Mouse (Mus musculus): ENCODE data around the gene Atcay. TPM values are rescaled to one million over a fixed set of nuclear protein-coding genes. Genes with fewer than 3 reads are reported as not detected.

The Atcay gene
- polyA plus RNA-seq (2014; fragmentation: Illumina TruSeq; extraction: RNeasy Lipid Tissue Mini Kit (QIAGEN cat#74804); ENCODE audit: low read depth, low replicate concordance) = not detected

DNA sequence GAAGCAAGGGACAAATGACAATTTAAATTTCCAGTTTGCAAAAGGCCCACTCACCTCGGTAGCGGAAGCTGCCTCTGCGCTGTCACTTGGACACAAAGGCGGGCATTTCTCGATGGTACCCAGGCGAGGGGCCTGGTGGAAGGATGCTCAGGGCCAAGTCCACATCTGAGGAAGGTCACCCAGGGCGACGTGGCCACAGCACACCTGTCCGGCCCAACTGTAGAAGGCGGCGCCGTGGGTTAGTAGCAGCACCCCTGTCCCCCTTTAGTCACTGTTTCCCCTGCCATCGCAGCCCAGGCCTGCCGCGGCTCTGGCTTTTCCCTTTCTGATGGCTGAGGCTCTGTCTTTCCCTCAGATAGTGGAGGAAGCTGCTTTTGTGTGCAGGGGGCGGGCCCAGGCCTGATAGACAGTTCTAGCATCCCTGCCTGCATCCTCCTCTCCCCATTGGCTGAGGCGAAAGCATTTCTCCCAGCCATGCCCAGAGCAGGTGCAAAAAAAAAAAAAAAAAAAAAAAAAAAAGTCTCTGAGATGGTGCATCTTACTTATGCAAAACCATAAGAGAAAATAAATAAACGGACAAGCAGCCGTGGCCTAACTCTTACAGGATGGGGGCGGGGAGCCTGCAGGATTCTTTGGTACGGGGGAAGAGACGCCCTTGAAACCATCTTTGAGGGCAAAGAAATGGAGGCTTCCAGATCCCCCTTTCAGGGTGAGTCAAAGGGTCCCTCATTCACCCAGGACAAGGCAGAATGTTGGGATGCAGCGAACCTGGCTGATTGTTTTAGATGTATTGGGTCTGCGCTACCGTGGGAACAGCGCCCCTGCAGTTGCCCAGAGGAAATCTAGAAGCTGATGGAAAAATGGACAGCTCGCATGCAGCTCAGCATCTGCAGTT, at the start of gene Atcay:
Atcay (minus strand) TSS at position 396 of the 895 bp plus-strand sequence.

DNA sequence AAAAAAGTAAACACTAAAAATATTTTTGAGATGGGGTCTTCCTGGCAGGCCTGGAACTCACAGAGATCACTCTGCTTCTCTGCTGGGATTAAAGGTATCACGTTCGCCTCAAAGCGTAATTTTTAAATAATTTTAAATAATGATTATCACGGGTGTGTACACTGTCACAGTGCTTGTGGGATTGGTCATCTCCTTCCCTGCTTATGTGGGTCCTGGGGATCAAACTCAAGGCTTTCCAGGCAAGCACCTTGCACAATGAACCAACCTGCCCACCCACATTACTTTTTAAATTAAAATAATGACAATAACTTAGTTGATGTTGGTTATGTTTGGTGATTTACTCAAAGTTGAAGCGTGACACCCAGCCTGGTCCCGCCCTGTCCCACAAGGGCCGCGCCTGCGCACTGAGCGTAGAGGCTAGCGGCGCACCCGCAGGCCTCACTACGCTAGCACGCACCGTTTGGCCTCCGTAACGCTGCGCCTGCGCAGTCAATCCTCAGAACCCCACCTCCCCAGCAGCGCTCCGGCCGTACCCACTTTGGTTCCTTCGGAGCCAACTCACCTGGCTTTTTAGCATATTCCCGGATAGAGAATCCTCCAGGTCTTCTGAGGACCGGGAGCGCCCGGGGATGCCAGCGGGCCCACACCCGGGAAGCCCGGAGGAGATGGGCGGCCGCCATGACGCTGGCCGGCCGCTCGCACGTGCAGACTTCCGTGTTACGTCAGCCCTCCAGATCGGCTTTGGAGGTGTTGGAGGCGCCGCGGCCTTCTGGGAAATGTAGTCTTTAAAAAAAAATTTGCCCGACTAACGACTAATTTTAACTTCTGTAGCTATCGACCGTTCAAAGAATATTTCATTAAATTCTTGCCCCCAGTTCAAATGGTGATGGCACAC, 35.8 kb upstream of the Atcay start, which contains the start of the genes Mrpl54 and Apba3:
Mrpl54 (minus strand) TSS at position 724 of the 895 bp plus-strand sequence.
Apba3 (plus strand) TSS at position 750 of the 895 bp plus-strand sequence.

DNA sequence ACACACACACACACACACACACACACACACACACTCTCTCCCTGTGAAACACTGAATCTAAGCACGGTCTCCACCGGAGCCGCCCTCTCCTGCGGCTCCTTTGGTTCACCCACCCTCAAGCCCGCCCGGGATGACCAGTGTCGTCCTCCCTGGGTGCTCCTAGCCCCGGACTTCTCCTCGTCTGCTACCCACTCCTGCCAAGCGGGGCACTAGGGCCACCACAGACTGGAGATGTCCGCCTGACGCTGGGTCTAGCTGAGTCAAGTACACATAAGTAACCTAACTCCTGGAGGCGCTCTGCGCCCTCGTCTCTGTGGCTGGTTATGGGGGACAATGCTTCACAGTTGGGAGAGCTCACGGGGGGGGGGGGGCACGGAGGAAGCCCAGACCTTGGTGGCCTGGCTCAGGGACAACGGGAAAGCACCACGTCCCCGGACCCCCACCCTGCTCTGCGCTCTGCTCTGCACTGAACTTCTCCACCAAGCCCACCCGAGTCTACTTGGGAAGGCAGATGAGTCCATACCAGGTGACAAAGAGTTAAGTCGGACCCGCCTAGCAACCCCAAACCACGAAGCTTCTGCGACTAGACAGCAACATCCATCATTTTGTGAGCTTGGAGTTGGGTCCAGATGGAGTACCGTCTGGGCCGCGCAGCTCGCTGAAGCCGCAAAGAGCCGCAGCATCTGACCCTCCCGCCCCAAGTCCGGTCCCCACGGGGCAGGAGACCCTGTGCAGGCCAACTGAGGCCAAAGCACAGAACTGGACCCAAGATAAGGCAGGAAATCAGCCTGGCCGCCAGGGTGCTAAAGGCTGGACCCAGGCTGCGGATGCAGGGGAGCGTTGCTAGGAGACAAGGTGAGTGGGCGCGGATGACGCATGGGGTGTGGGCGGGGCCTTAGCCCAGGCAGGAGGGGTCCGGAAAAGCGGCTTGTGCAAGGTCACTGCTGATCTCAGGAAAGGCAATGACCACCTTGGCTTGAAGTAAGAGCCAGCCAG, 22.1 kb upstream of the Atcay start, which contains the start of gene Matk:
Matk (plus strand) TSS at position 512 of the 996 bp plus-strand sequence.

DNA sequence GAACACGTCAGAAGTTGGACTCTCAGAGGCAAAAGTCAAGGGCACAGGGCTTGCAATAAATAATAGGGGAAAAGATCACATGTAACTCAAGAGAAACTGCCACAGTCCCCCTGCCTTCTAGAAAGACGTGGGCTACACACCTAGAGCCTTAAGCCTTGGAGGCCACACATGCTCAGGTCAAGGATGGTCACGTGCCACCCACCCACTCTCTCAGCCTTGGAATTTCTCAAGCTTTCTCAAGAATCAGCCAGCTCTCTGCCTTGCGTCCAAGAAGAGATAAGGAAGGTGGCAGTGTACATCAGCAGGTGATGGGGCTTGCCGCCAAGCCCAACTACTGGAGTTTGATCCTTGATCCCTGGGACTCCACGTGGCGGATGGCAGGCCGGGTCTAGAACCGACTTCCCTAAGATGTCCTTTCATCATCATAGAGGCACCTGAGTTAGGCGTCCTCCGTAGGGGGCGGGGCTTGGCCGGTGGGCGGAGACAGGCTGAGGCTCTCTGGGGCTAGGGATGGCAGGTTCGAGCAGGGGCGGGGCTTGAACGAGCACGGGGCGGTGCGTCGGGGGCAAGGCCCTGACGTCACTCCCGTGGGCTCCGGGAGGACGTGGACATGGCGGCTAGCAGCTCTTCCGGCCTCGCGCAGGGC, 2.1 kb upstream of the Atcay start, which contains the start of gene Zfr2:
Zfr2 (plus strand) TSS at position 576 of the 646 bp plus-strand sequence.

DNA sequence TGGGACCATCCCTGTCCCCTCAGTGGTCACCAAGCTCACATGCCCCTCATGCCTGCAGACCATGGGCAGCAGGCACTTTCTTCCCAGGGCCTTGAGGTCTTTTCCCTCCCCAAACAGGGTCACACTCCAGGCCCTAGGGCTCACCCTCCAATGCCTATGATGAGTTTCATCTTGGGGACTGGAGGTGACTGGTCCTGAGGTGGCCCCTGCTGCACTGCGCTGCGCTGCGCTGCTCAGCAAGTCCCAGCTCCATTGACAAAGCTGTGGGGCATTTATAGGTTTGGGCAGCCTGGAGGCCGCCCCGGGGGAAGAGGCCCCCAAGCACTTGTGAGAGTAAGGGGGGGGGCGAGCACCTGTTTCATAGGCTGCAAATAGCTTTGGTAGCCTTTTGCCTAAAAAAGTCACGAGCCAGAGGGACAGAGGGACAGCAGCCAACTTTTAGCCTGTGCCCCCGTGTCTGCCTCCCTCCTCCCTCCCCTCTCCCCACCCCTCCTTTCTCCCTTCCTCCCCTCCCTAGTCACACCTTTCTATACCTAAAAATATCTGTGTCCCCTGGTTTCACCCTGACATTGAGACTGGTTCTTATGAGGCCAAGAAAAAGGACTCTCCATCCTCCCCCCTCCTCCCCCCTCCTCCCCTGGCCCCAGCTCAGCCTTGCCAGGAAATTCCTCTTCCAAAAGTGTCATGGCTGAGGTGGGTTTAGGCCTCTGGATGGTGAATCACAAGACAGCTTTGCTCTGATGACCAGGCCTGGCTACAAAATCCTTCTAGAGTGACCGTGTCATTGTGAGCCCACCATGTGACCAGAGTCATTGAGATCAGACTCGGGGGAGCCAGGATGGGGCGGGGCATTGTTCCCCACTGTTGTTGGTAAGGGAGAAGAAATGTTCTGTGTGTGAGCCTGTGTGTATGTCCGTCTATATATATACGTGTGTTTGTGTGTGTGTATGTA, 28.6 kb downstream of the Atcay start, which contains the start of gene Nmrk2:
Nmrk2 (minus strand) TSS at position 245 of the 952 bp plus-strand sequence.

DNA sequence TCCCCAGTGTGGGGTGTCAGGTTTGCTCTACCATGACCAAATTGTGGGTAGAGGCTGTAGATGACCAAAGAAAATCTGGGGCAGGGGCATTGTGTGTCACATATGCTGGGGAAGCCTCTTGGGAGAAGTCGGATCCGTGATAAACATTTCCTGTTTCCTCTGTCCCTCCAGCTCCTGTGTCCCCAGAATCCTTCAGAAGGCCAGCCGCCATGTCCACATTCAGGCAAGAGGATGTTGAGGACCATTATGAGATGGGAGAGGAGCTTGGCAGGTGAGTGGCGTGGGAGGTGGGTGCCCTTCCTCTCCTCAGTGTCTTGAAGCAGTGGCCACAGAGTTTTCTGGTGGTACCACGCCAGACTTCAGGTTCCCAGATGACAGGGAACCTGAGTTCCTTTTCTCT, 46.8 kb downstream of the Atcay start, which contains the start of gene 4930442H23Rik:
4930442H23Rik (minus strand) TSS at position 45 of the 400 bp plus-strand sequence.

DNA sequence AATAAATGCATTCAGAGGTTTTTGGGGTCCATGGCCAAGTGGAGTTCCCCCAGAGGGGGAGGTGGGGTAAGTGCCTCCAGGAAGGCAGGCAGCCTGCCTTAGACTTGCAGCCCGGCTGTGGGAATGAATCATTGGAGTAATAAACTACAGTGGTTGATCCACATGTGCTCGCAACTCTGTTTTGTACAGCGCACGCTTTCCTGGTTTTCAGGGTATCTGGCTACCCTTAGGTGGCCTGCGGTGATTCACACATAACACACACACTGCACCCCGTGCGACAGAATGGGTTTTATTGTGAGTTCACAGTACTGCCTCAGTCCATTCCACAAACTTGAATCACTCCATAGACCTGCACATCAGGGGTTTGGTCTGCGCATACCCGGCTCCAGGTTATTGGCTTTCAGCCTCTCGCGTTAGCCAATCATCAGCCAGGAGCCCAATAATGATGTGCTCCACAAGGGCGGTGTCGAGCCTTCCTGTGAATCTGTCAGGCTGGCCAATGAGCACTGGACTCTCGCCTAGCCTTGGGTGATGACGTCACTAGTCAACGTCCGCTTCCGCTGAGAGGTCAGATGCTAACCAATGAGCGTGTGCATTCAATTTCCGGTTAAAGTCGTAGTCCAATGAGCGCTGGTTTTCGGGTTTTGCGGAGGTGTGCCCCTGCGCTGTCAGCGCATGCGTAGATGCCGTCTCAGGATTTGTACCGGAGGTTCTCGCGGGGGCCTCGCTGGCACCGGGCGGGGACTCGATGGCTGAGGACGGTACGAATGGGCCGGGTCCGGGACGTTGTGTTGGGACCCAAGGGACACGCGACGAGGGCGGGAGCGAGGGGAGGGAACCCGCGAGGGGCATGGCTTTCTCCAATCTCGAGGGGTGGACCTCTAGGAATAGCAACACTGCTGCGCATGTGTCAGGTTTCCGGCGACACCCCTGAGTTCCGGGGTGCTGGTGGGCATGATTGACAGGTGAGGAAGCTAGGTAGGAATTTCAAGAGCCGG, 48.0 kb downstream of the Atcay start, which contains the start of gene Dapk3:
Dapk3 (plus strand) TSS at position 670 of the 998 bp plus-strand sequence.

DNA sequence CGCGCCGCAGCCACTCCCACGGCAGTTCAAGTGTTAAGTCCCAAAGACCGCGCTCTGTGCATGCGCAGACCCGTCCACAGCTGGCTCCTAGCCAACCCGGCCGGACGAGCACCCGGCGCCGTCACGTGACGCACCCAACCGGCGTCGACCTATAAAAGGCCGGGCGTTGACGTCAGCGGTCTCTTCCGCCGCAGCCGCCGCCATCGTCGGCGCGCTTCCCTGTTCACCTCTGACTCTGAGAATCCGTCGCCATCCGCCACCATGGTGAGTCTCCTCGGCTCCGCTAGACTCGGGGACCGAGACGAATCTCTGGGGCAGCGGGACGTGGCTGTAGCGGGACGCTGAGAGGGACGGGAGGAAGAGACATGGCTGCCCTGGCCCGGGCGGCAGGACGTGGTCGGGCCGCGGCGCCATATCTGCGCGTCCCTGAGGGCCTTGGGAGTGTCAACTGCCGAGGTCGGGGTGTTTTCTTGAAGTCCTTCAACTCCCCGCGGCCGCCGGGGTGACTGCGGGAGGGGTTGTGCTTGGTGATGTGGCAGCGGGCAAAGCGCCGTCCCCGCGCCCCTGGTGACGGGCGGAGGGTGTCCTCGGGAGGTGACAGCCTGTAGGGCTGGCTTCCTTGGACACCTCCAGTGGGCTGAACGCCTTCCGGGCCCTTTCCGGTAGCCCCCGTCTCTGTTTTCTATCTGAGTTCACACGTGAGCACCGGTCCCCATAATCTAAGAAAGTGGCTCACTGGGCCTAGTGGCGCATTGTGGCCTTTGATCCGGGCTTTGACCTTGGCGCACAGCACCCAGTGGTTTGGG, 54.0 kb downstream of the Atcay start, which contains the start of gene Eef2:
Eef2 (plus strand) TSS at position 166 of the 806 bp plus-strand sequence.

DNA sequence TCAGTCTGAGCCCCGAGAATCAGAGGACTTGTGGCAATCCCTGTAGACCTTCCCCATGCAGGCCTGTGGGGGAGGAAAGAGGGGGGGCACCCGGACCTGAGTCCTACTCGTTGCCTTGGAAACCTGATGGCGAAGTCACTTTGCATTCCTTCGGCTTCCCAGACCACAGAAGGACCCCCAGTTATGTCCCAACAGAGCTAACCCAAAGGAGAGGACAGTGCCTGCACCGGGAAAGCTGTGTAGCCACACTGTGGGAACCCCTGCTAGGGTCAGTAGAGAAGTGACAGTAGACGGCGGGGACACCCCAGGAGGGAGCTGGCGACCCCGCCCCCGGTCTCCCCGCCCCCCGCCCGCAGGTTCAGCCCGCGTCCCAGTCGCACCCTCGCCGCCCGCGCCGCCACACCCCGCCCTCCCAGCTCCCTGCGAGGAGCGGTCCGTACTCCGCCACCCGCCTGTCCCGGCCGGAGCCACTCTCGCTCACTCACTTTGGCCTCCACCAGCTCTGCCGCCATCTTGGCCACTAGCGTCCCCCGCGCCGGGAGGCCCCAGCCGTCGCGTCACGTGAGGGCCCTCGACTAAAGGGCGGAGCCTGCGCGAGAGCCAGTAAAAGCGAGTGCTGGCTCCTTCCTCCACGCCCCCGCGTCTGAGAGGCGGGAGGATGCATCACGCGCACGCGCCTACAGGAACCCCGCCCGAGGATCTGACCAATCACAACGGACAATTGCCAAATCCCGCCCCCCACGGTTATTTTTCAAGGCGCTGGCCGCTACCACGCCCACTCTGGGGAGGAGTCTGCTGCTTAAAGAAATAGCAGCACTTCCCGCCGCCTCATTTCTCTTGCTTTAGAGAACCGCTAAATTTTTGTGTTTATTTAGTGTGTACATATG, 63.2 kb downstream of the Atcay start, which contains the start of gene Pias4:
Pias4 (minus strand) TSS at position 724 of the 887 bp plus-strand sequence.

Other genes starting within 250 kb of the Atcay start
- gene Gng7, start 215.9 kb downstream of the Atcay start, polyA plus RNA-seq (2014; fragmentation: Illumina TruSeq; extraction: RNeasy Lipid Tissue Mini Kit (QIAGEN cat#74804); ENCODE audit: low read depth, low replicate concordance) = 0.21 TPM
- not detected for gene Diras1, start 205.2 kb downstream of the Atcay start, polyA plus RNA-seq (2014; fragmentation: Illumina TruSeq; extraction: RNeasy Lipid Tissue Mini Kit (QIAGEN cat#74804); ENCODE audit: low read depth, low replicate concordance)
- 0.29 TPM for gene Slc39a3, start 193.4 kb downstream of the Atcay start, polyA plus RNA-seq (2014; fragmentation: Illumina TruSeq; extraction: RNeasy Lipid Tissue Mini Kit (QIAGEN cat#74804); ENCODE audit: low read depth, low replicate concordance)
- 2.6 TPM for gene Sgta, start 170.7 kb downstream of the Atcay start, polyA plus RNA-seq (2014; fragmentation: Illumina TruSeq; extraction: RNeasy Lipid Tissue Mini Kit (QIAGEN cat#74804); ENCODE audit: low read depth, low replicate concordance)
- gene Thop1, start 160.8 kb downstream of the Atcay start, polyA plus RNA-seq (2014; fragmentation: Illumina TruSeq; extraction: RNeasy Lipid Tissue Mini Kit (QIAGEN cat#74804); ENCODE audit: low read depth, low replicate concordance) = 0.37 TPM
- 52.3 TPM for gene Creb3l3, start 132.0 kb downstream of the Atcay start, polyA plus RNA-seq (2014; fragmentation: Illumina TruSeq; extraction: RNeasy Lipid Tissue Mini Kit (QIAGEN cat#74804); ENCODE audit: low read depth, low replicate concordance)
- 3.6 TPM for gene Map2k2, start 124.9 kb downstream of the Atcay start, polyA plus RNA-seq (2014; fragmentation: Illumina TruSeq; extraction: RNeasy Lipid Tissue Mini Kit (QIAGEN cat#74804); ENCODE audit: low read depth, low replicate concordance)
- gene Zbtb7a, start 95.6 kb downstream of the Atcay start, polyA plus RNA-seq (2014; fragmentation: Illumina TruSeq; extraction: RNeasy Lipid Tissue Mini Kit (QIAGEN cat#74804); ENCODE audit: low read depth, low replicate concordance) = 6.0 TPM
- 0.61 TPM for gene Pias4, start 62.9 kb downstream of the Atcay start, polyA plus RNA-seq (2014; fragmentation: Illumina TruSeq; extraction: RNeasy Lipid Tissue Mini Kit (QIAGEN cat#74804); ENCODE audit: low read depth, low replicate concordance)
- 34.4 TPM for gene Eef2, start 54.2 kb downstream of the Atcay start, polyA plus RNA-seq (2014; fragmentation: Illumina TruSeq; extraction: RNeasy Lipid Tissue Mini Kit (QIAGEN cat#74804); ENCODE audit: low read depth, low replicate concordance)
- not detected for gene Dapk3, start 47.8 kb downstream of the Atcay start, polyA plus RNA-seq (2014; fragmentation: Illumina TruSeq; extraction: RNeasy Lipid Tissue Mini Kit (QIAGEN cat#74804); ENCODE audit: low read depth, low replicate concordance)
- gene 4930442H23Rik, start 47.0 kb downstream of the Atcay start, polyA plus RNA-seq (2014; fragmentation: Illumina TruSeq; extraction: RNeasy Lipid Tissue Mini Kit (QIAGEN cat#74804); ENCODE audit: low read depth, low replicate concordance) = not detected
- not detected for gene Nmrk2, start 28.8 kb downstream of the Atcay start, polyA plus RNA-seq (2014; fragmentation: Illumina TruSeq; extraction: RNeasy Lipid Tissue Mini Kit (QIAGEN cat#74804); ENCODE audit: low read depth, low replicate concordance)
- gene Zfr2, start 2.3 kb upstream of the Atcay start, polyA plus RNA-seq (2014; fragmentation: Illumina TruSeq; extraction: RNeasy Lipid Tissue Mini Kit (QIAGEN cat#74804); ENCODE audit: low read depth, low replicate concordance) = not detected
- gene Matk, start 22.1 kb upstream of the Atcay start, polyA plus RNA-seq (2014; fragmentation: Illumina TruSeq; extraction: RNeasy Lipid Tissue Mini Kit (QIAGEN cat#74804); ENCODE audit: low read depth, low replicate concordance) = not detected
- gene Mrpl54, start 36.1 kb upstream of the Atcay start, polyA plus RNA-seq (2014; fragmentation: Illumina TruSeq; extraction: RNeasy Lipid Tissue Mini Kit (QIAGEN cat#74804); ENCODE audit: low read depth, low replicate concordance) = 4.6 TPM
- gene Apba3, start 36.1 kb upstream of the Atcay start, polyA plus RNA-seq (2014; fragmentation: Illumina TruSeq; extraction: RNeasy Lipid Tissue Mini Kit (QIAGEN cat#74804); ENCODE audit: low read depth, low replicate concordance) = 1.1 TPM
- 1.4 TPM for gene Tjp3, start 60.7 kb upstream of the Atcay start, polyA plus RNA-seq (2014; fragmentation: Illumina TruSeq; extraction: RNeasy Lipid Tissue Mini Kit (QIAGEN cat#74804); ENCODE audit: low read depth, low replicate concordance)
- 1.0 TPM for gene Pip5k1c, start 62.1 kb upstream of the Atcay start, polyA plus RNA-seq (2014; fragmentation: Illumina TruSeq; extraction: RNeasy Lipid Tissue Mini Kit (QIAGEN cat#74804); ENCODE audit: low read depth, low replicate concordance)
- 0.24 TPM for gene Cactin, start 90.3 kb upstream of the Atcay start, polyA plus RNA-seq (2014; fragmentation: Illumina TruSeq; extraction: RNeasy Lipid Tissue Mini Kit (QIAGEN cat#74804); ENCODE audit: low read depth, low replicate concordance)
- gene Tbxa2r, start 97.9 kb upstream of the Atcay start, polyA plus RNA-seq (2014; fragmentation: Illumina TruSeq; extraction: RNeasy Lipid Tissue Mini Kit (QIAGEN cat#74804); ENCODE audit: low read depth, low replicate concordance) = not detected
- gene Gipc3, start 112.4 kb upstream of the Atcay start, polyA plus RNA-seq (2014; fragmentation: Illumina TruSeq; extraction: RNeasy Lipid Tissue Mini Kit (QIAGEN cat#74804); ENCODE audit: low read depth, low replicate concordance) = not detected
- 4.2 TPM for gene Hmg20b, start 119.6 kb upstream of the Atcay start, polyA plus RNA-seq (2014; fragmentation: Illumina TruSeq; extraction: RNeasy Lipid Tissue Mini Kit (QIAGEN cat#74804); ENCODE audit: low read depth, low replicate concordance)
- 0.24 TPM for gene Mfsd12, start 126.7 kb upstream of the Atcay start, polyA plus RNA-seq (2014; fragmentation: Illumina TruSeq; extraction: RNeasy Lipid Tissue Mini Kit (QIAGEN cat#74804); ENCODE audit: low read depth, low replicate concordance)
- gene 4930404N11Rik, start 135.0 kb upstream of the Atcay start, polyA plus RNA-seq (2014; fragmentation: Illumina TruSeq; extraction: RNeasy Lipid Tissue Mini Kit (QIAGEN cat#74804); ENCODE audit: low read depth, low replicate concordance) = not detected
- 0.34 TPM for gene Fzr1, start 147.7 kb upstream of the Atcay start, polyA plus RNA-seq (2014; fragmentation: Illumina TruSeq; extraction: RNeasy Lipid Tissue Mini Kit (QIAGEN cat#74804); ENCODE audit: low read depth, low replicate concordance)
- not detected for gene Dohh, start 153.6 kb upstream of the Atcay start, polyA plus RNA-seq (2014; fragmentation: Illumina TruSeq; extraction: RNeasy Lipid Tissue Mini Kit (QIAGEN cat#74804); ENCODE audit: low read depth, low replicate concordance)
- not detected for gene Gm48551, start 153.6 kb upstream of the Atcay start, polyA plus RNA-seq (2014; fragmentation: Illumina TruSeq; extraction: RNeasy Lipid Tissue Mini Kit (QIAGEN cat#74804); ENCODE audit: low read depth, low replicate concordance)
- gene Gm48552, start 158.2 kb upstream of the Atcay start, polyA plus RNA-seq (2014; fragmentation: Illumina TruSeq; extraction: RNeasy Lipid Tissue Mini Kit (QIAGEN cat#74804); ENCODE audit: low read depth, low replicate concordance) = not detected
- not detected for gene Smim24, start 162.2 kb upstream of the Atcay start, polyA plus RNA-seq (2014; fragmentation: Illumina TruSeq; extraction: RNeasy Lipid Tissue Mini Kit (QIAGEN cat#74804); ENCODE audit: low read depth, low replicate concordance)
- gene Nfic, start 224.8 kb upstream of the Atcay start, polyA plus RNA-seq (2014; fragmentation: Illumina TruSeq; extraction: RNeasy Lipid Tissue Mini Kit (QIAGEN cat#74804); ENCODE audit: low read depth, low replicate concordance) = 14.6 TPM

Measured in liver, adult 10 weeks (tissue).